Mouse (Mus musculus): Measurements from ENCODE around the gene Iqsec3.

- TF ChIP-seq POLR2A (IDR thresholded peaks at IDR 0.05; ENCODE audit: low read depth, low read length) = no peak
- TF ChIP-seq CTCF (IDR thresholded peaks at IDR 0.05; ENCODE audit: extremely low read depth, insufficient read length, insufficient replicate concordance, low read depth, low read length) = no peak
Measured at GRCm38 (mm10) chr6:121363956-121364355, 109.5 kb downstream of the Iqsec3 start.

Measured in small intestine, adult 2 months (tissue).